Mouse (Mus musculus): ENCODE data around the gene 9930021J03Rik. TPM values are rescaled to one million over a fixed set of nuclear protein-coding genes. Genes with fewer than 3 reads are reported as not detected.

9930021J03Rik gene
- polyA plus RNA-seq, 1 experiment = 3.1 TPM

DNA sequence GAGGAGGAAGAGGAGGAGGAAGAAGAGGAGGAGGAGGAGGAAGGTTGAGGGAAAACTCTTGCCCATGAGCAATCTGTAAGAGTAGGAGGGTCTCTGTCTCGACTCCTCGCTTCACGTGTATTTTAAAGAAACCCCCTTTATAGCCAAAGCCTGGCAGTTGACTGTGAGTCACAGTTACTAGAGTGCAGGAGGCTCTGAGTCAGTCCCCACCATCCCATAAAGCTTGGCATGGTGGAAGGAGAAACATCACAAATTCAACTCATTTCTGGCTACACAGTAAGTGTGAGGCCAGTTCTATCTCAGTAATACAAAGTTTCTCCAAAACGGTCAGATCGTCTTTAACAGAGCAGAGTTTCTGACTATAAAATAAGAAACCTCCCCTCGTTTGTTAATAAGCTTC lies 135.5 kb downstream of the 9930021J03Rik start:
- DNase-seq (ENCODE audit: low read depth in 1 of 2, low spot score in 2 of 2) = no peak
- 95% methylated on average over 6 of the region's 6 CpGs for WGBS
- TF ChIP-seq CTCF (IDR thresholded peaks at IDR 0.05; ENCODE audit: extremely low read depth, insufficient read depth, insufficient read length, insufficient replicate concordance) (no peak), POLR2A (IDR thresholded peaks at IDR 0.05; ENCODE audit: low read depth, low read length) (no peak)

DNA sequence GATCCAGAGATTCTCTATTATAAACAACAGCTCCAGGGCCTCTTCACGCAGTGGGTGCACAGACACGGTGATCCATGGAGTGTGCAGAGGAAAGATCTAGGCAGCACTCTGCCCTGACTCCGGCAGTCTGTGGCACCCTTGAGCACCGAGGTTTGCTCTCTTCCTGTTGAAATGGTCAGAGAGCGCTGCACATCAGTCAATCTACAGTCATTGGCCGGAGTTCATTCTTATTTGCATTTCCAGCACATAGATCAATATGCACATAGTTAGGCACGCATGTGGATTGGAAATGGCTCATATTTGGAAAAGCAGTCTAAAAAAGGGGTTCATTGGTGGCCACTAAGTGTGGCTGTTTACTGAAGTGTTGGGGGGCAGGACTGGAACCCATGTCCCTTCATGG lies 137.7 kb downstream of the 9930021J03Rik start:
- TF ChIP-seq POLR2A (IDR thresholded peaks at IDR 0.05; ENCODE audit: low read depth, low read length) = no peak
- no peak for TF ChIP-seq CTCF (IDR thresholded peaks at IDR 0.05; ENCODE audit: extremely low read depth, insufficient read depth, insufficient read length, insufficient replicate concordance)
- WGBS = 81% methylated on average over 7 of the region's 7 CpGs
- H3K4me1 ChIP-seq (ENCODE audit: control insufficient read depth, insufficient read depth, insufficient read length) = no peaks in the 10 kb centered on the region
- H3K4me3 ChIP-seq (ENCODE audit: extremely low read depth, insufficient read depth, insufficient read length) = no peak overlapping the region
- no peak overlapping the region for H3K27ac ChIP-seq (ENCODE audit: insufficient read depth, low read length)
- DNase-seq (ENCODE audit: low read depth in 1 of 2, low spot score in 2 of 2) = no peak
- no peaks in the 10 kb centered on the region for H3K27me3 ChIP-seq (ENCODE audit: control insufficient read depth, insufficient read depth, low read length)
- no peaks in the 10 kb centered on the region for H3K36me3 ChIP-seq (ENCODE audit: control insufficient read depth, insufficient read depth, low read length)

More for the DNA sequence above, 135.5 kb downstream of the 9930021J03Rik start:
- Histone ChIP-seq H3K27me3 (ENCODE audit: control insufficient read depth, insufficient read depth, low read length) (no peaks in the 10 kb centered on the region), H3K27ac (ENCODE audit: insufficient read depth, low read length) (no peak overlapping the region), H3K4me1 (ENCODE audit: control insufficient read depth, insufficient read depth, insufficient read length) (no peaks in the 10 kb centered on the region), H3K4me3 (ENCODE audit: extremely low read depth, insufficient read depth, insufficient read length) (no peak overlapping the region), H3K36me3 (ENCODE audit: control insufficient read depth, insufficient read depth, low read length) (no peaks in the 10 kb centered on the region)

DNA sequence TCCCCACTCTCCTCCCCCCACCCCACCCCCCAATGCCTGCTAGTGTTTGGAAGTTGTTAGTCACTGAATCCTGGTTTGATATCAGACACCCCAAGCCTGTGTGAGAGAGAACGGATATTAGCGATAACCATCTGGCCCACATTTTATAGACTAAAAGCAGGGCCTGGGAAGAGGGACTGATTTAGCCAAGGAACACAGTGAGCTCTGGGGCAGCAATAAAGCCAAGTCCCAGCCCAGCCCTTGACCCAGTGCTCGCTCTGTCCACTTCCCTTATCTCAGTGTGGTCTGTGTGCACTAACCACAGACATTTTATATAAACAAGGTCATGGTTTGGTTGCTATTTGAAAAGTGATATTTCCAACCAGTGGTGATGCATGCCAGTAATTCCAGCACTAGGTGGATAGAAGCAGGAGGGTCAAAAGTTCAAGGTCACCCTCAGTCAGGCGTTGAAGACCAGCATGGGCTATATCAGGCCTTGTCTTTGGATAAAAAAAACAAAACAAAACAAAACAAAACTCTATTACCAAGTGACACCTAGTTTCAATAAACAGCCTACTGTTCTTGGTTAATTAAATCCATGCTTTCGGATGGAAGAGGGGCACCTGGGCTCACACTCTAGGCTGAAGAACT lies 138.7 kb downstream of the 9930021J03Rik start:
- Histone ChIP-seq H3K4me1 (ENCODE audit: control insufficient read depth, insufficient read depth, insufficient read length) (no peaks in the 10 kb centered on the region), H3K4me3 (ENCODE audit: extremely low read depth, insufficient read depth, insufficient read length) (no peak overlapping the region), H3K27me3 (ENCODE audit: control insufficient read depth, insufficient read depth, low read length) (no peaks in the 10 kb centered on the region), H3K36me3 (ENCODE audit: control insufficient read depth, insufficient read depth, low read length) (no peaks in the 10 kb centered on the region), H3K27ac (ENCODE audit: insufficient read depth, low read length) (no peak overlapping the region)
- WGBS = 79% methylated on average over 5 of the region's 5 CpGs
- no peak for DNase-seq (ENCODE audit: low read depth in 1 of 2, low spot score in 2 of 2)
- no peak for TF ChIP-seq POLR2A (IDR thresholded peaks at IDR 0.05; ENCODE audit: low read depth, low read length)

DNA sequence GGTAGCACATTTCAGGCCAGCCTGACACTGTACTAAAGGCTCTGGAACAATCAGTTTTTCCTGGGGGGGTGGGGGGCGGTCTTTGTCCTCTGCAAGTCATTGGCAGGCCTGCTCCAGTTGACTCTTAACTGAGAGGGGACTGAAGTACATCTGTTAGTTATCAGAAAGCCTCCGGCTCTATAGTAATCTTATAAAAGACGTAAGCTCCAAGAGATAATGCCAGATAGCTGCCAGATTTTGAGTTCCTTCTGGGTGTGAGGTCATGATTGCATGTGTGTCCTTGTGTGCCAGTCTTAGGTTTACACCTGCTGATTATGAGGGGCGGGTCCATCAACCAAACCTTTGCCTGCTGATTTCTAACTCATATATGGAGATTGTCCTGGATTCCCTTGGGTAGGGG lies 139.6 kb downstream of the 9930021J03Rik start:
- Histone ChIP-seq H3K27ac (ENCODE audit: insufficient read depth, low read length) (no peak overlapping the region), H3K4me3 (ENCODE audit: extremely low read depth, insufficient read depth, insufficient read length) (no peak overlapping the region), H3K36me3 (ENCODE audit: control insufficient read depth, insufficient read depth, low read length) (no peaks in the 10 kb centered on the region), H3K4me1 (ENCODE audit: control insufficient read depth, insufficient read depth, insufficient read length) (no peaks in the 10 kb centered on the region), H3K27me3 (ENCODE audit: control insufficient read depth, insufficient read depth, low read length) (no peaks in the 10 kb centered on the region)
- no peak for DNase-seq (ENCODE audit: low read depth in 1 of 2, low spot score in 2 of 2)
- WGBS = 82% methylated on average over 4 of the region's 4 CpGs
- TF ChIP-seq POLR2A (IDR thresholded peaks at IDR 0.05; ENCODE audit: low read depth, low read length) = no peak

DNA sequence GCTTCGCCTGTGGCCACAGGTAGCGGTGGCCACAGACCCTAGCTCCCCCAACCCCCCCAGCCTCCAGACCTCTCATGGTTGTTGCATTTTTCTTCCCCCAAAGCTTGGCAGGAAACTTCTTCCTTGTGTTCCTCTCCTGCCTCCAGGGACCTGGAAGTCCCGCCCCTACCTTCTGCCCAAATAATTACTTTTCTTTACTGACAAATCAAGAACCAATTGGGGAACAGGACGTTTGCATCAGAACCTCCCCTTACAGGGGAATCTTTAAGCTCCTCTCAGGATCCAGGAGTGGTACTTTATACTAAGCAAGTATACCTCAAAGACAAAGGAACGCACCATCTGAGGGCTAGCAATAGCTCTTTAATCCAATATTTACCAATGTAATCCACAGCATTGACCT lies 140.9 kb downstream of the 9930021J03Rik start:
- H3K27ac ChIP-seq (ENCODE audit: insufficient read depth, low read length) = no peak overlapping the region
- 86% methylated on average over 5 of the region's 5 CpGs for WGBS
- no peaks in the 10 kb centered on the region for H3K27me3 ChIP-seq (ENCODE audit: control insufficient read depth, insufficient read depth, low read length)
- H3K4me1 ChIP-seq (ENCODE audit: control insufficient read depth, insufficient read depth, insufficient read length) = no peaks in the 10 kb centered on the region
- H3K4me3 ChIP-seq (ENCODE audit: extremely low read depth, insufficient read depth, insufficient read length) = no peak overlapping the region
- no peaks in the 10 kb centered on the region for H3K36me3 ChIP-seq (ENCODE audit: control insufficient read depth, insufficient read depth, low read length)
- DNase-seq (ENCODE audit: low read depth in 1 of 2, low spot score in 2 of 2) = no peak
- no peak for TF ChIP-seq CTCF (IDR thresholded peaks at IDR 0.05; ENCODE audit: extremely low read depth, insufficient read depth, insufficient read length, insufficient replicate concordance)
- TF ChIP-seq POLR2A (IDR thresholded peaks at IDR 0.05; ENCODE audit: low read depth, low read length) = no peak

Other genes starting within 250 kb of the 9930021J03Rik start
- 10.7 and 11.4 TPM in 2 replicates for gene Ermp1, start 157.6 kb downstream of the 9930021J03Rik start, polyA plus RNA-seq (2012; rRNA removed)
- gene Mlana, start 108.2 kb downstream of the 9930021J03Rik start, polyA plus RNA-seq (2012; rRNA removed) = 1.0 TPM in 1 of 2 replicates, not detected in the other
- gene Ranbp6, start 7.0 kb upstream of the 9930021J03Rik start, polyA plus RNA-seq (2012; rRNA removed) = 1.4 and 1.7 TPM in 2 replicates
- gene Il33, start 119.1 kb upstream of the 9930021J03Rik start, polyA plus RNA-seq (2012; rRNA removed) = 3.1 and 3.8 TPM in 2 replicates
- gene Trpd52l3, start 197.8 kb upstream of the 9930021J03Rik start, polyA plus RNA-seq (2012; rRNA removed) = not detected in 2 replicates
- 18.7 and 26.2 TPM in 2 replicates for gene Uhrf2, start 224.5 kb upstream of the 9930021J03Rik start, polyA plus RNA-seq (2012; rRNA removed)

Measured in spleen, adult 2 months (tissue).